Mouse (Mus musculus) neural tube, embryonic 14.5 days (tissue): ENCODE measurements around the gene Xrcc3. TPM values are rescaled to one million over a fixed set of nuclear protein-coding genes. Genes with fewer than 3 reads are reported as not detected.
A peak's percentile ranks its signal among the peaks of the same experiment; 100 is the strongest.

ENCODE experiments used
- ATAC-seq: fragments of 200-750 bp; cut with Nextera tagmentation; 2 replicates; pipeline ENCODE4 v1.8.0; 2017; ENCODE audit warnings: low read depth, mild to moderate bottlenecking, moderate TSS enrichment, moderate library complexity
- H3K27ac ChIP-seq: fragments of 300-500 bp; sonication (generic); 2 replicates; pipeline ENCODE4 v1.5.1; 2014; ENCODE audit warnings: low read depth, mild to moderate bottlenecking, control low read depth, low read length, moderate library complexity, mixed read lengths
- H3K27me3 ChIP-seq: fragments of 300-500 bp; sonication (generic); 2 replicates; pipeline ENCODE4 v1.6.1; 2014; ENCODE audit warnings: low read length; ENCODE audit not compliant: control insufficient read depth, insufficient read depth
- H3K36me3 ChIP-seq: fragments of 300-500 bp; sonication (generic); 2 replicates; pipeline ENCODE4 v1.6.1; 2014; ENCODE audit warnings: low read length, mixed read lengths; ENCODE audit not compliant: control insufficient read depth, insufficient read depth
- H3K4me1 ChIP-seq: fragments of 300-500 bp; sonication (generic); 2 replicates; pipeline ENCODE4 v1.6.1; 2014; ENCODE audit warnings: low read length; ENCODE audit not compliant: control insufficient read depth, insufficient read depth
- H3K4me2 ChIP-seq: fragments of 300-500 bp; sonication (generic); 2 replicates; pipeline ENCODE4 v1.6.1; 2014; ENCODE audit warnings: mild to moderate bottlenecking, low read depth, low read length, control low read depth
- H3K4me3 ChIP-seq: fragments of 300-500 bp; sonication (generic); 2 replicates; pipeline ENCODE4 v1.5.1; 2014; ENCODE audit warnings: low read depth, low read length, control low read depth, mixed read lengths
- H3K9ac ChIP-seq: fragments of 300-500 bp; sonication (generic); replicated peaks from 2 replicates; pipeline ENCODE4 v1.6.1; 2014; ENCODE audit warnings: low read depth, mild to moderate bottlenecking, control low read depth, low read length, mixed read lengths
- H3K9me3 ChIP-seq: fragments of 300-500 bp; sonication (generic); 2 replicates; pipeline ENCODE4 v1.6.1; 2016; ENCODE audit warnings: low read length; ENCODE audit not compliant: control insufficient read depth
- WGBS: fragments of 180-500 bp; shearing (Covaris S2); extraction: QIAGEN DNeasy Blood & Tissue Kit; methylation state at CpG from one replicate; pipeline ENCODE4 v1.1.7; 2014; 5-methylcytosine and 5-hydroxymethylcytosine counted together
- polyA plus RNA-seq: library from polyadenylated mRNA; unstranded; fragments of >200 nt; fragmentation: Nextera tagmentation; extraction: Ambion mirVana; gene quantifications from 2 replicates; pipeline ENCODE4 v1.2.1, GENCODE M21; 2014

Xrcc3 gene
- polyA plus RNA-seq, 1 experiment from 2014 or later, result 2.9 TPM

GRCm38 (mm10) chr12:111759176-111760061, 54.3 kb downstream of the Xrcc3 start:
- under 1% methylated on average over 33 of the region's 35 CpGs for WGBS
- Histone ChIP-seq H3K27me3 (no peaks in the 10 kb centered on the region), H3K9ac (peak overlapping the region; percentile 97), H3K36me3 (no peaks in the 10 kb centered on the region), H3K4me2 (peak overlapping the region; percentile 99), H3K9me3 (no peaks in the 10 kb centered on the region), H3K4me3 (peak overlapping the region; percentile 88), H3K4me1 (peaks cover 29% of the 10 kb centered on the region), H3K27ac (peak overlapping the region; percentile 97)
- peak; percentile 62 for ATAC-seq

DNA sequence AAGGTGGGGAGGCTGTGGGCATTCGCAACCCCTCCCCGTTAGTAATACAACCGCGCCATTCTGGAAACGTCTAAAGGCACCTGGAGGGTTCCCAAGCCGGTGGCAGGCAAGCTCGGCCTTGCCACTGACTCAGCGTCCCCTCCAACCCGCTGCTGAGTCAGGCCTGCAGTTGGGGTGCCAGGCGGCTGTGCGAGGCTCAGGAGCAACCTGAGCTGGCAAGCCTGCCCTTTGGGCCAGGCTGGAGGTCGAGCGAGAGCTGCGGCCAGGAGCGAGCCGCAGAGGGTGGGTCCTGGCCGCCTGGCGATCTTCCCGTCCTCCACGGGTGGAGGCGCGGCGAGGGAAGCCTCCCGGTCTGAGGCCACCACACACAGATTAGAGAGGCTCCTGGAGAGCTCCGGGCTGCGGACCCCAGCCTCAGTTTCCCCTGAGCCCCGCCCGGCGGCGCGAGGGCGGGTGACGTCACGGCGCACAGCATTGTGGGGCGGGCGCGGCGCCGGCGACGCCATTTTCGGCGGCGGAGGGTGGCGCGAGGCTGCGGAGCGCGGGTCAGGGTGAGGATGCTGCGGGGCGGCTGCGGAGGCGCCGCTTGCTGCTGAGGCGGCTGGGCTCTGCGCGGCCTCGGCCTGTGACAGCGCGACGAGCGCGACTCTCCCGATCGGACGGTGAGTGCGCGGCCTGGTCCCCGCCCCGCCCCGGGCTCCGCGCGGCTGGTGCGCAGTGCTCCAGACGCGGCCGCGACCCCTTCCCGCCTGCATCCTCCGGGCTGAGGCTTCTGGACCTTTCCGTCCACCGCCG, 55.1 kb downstream of the Xrcc3 start, which contains the start of gene Klc1:
Klc1 (plus strand) TSS at position 469 of the 795 bp plus-strand sequence.
- peaks cover 29% of the 10 kb centered on the region for H3K4me1 ChIP-seq
- H3K4me2 ChIP-seq, result peak within 1 kb of the TSS; percentile 99
- peak within 1 kb of the TSS; percentile 97 for H3K9ac ChIP-seq
- H3K4me3 ChIP-seq, result peak within 1 kb of the TSS; percentile 88
- no peaks in the 10 kb centered on the region for H3K36me3 ChIP-seq
- peak within 1 kb of the TSS; percentile 97 for H3K27ac ChIP-seq
- H3K27me3 ChIP-seq, result no peaks in the 10 kb centered on the region
- under 1% methylated on average over 62 of the region's 85 CpGs for WGBS
- H3K9me3 ChIP-seq, result no peaks in the 10 kb centered on the region
- peak; percentile 81 for ATAC-seq

GRCm38 (mm10) chr12:111757561-111758325, 55.9 kb downstream of the Xrcc3 start:
- no peak for ATAC-seq
- Histone ChIP-seq H3K27me3 (no peaks in the 10 kb centered on the region), H3K27ac (peak overlapping the region; percentile 97), H3K9ac (peak overlapping the region; percentile 97), H3K4me1 (peaks cover 29% of the 10 kb centered on the region), H3K4me3 (peak overlapping the region; percentile 88), H3K36me3 (no peaks in the 10 kb centered on the region), H3K9me3 (no peaks in the 10 kb centered on the region), H3K4me2 (peak overlapping the region; percentile 99)
- 34% methylated on average over 10 of the region's 10 CpGs for WGBS

GRCm38 (mm10) chr12:111756698-111757082, 57.0 kb downstream of the Xrcc3 start:
- 48% methylated on average over 5 of the region's 5 CpGs for WGBS
- no peak overlapping the region for H3K9ac ChIP-seq

GRCm38 (mm10) chr12:111756082-111756697, 57.5 kb downstream of the Xrcc3 start:
- no peak overlapping the region for H3K4me2 ChIP-seq
- no peak overlapping the region for H3K27ac ChIP-seq
- no peaks in the 10 kb centered on the region for H3K9me3 ChIP-seq
- peaks cover 18% of the 10 kb centered on the region for H3K4me1 ChIP-seq
- no peak for ATAC-seq
- H3K4me3 ChIP-seq, result no peak overlapping the region
- no peaks in the 10 kb centered on the region for H3K36me3 ChIP-seq
- no peak overlapping the region for H3K9ac ChIP-seq
- 61% methylated on average over 4 of the region's 4 CpGs for WGBS
- no peaks in the 10 kb centered on the region for H3K27me3 ChIP-seq

More at GRCm38 (mm10) chr12:111756698-111757082, 57.0 kb downstream of the Xrcc3 start:
- Histone ChIP-seq H3K4me1 (peaks cover 22% of the 10 kb centered on the region), H3K27ac (no peak overlapping the region), H3K4me2 (no peak overlapping the region), H3K27me3 (no peaks in the 10 kb centered on the region), H3K4me3 (no peak overlapping the region), H3K36me3 (no peaks in the 10 kb centered on the region), H3K9me3 (no peaks in the 10 kb centered on the region)
- no peak for ATAC-seq

- no peak overlapping the region for H3K4me2 ChIP-seq
- H3K9me3 ChIP-seq, result no peaks in the 10 kb centered on the region
- H3K36me3 ChIP-seq, result no peaks in the 10 kb centered on the region
- no peak overlapping the region for H3K9ac ChIP-seq
- ATAC-seq, result no peak
- peaks cover 8% of the 10 kb centered on the region for H3K4me1 ChIP-seq
- no peak overlapping the region for H3K27ac ChIP-seq
- 77% methylated on average over 2 of the region's 2 CpGs for WGBS
- H3K27me3 ChIP-seq, result no peaks in the 10 kb centered on the region
- H3K4me3 ChIP-seq, result no peak overlapping the region
These were observed 58.4 kb downstream of the Xrcc3 start for GRCm38 (mm10) chr12:111755231-111755630.

GRCm38 (mm10) chr12:111754710-111755109, 59.0 kb downstream of the Xrcc3 start:
- ATAC-seq, result no peak
- no peak overlapping the region for H3K9ac ChIP-seq
- no peak overlapping the region for H3K4me3 ChIP-seq
- 0 out of 2 replicates have a peak, but pooled peaks cover 5% of the 10 kb centered on the region for H3K4me1 ChIP-seq
- no peak overlapping the region for H3K4me2 ChIP-seq
- H3K27ac ChIP-seq, result no peak overlapping the region
- no peaks in the 10 kb centered on the region for H3K36me3 ChIP-seq
- no peaks in the 10 kb centered on the region for H3K27me3 ChIP-seq
- H3K9me3 ChIP-seq, result no peaks in the 10 kb centered on the region

DNA sequence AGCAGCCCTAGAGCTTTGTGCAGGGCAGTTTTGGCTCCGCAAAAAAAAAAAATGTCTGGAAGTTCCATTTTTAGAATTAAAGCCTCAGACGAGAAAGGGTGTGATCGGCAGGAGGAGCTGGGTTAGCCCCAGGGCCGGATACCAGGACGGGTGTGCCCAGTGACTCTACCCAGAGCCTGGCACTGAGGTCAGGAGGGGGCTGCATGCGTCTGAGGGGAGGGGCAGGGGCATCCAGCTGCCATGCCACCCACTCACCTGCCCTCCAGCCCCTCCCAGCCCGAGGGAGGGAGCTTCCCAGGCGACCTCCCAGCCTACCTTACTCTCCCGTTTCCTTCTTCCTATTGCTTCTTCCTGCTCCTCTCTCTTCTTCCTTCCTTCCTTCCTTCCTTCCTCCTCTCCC, 60.3 kb downstream of the Xrcc3 start:
- H3K9ac ChIP-seq, result no peak overlapping the region
- 0 out of 2 replicates have a peak, but pooled peaks cover 5% of the 10 kb centered on the region for H3K4me1 ChIP-seq
- H3K27ac ChIP-seq, result no peak overlapping the region
- ATAC-seq, result no peak
- 78% methylated on average over 9 of the region's 9 CpGs for WGBS
- H3K27me3 ChIP-seq, result no peaks in the 10 kb centered on the region
- no peak overlapping the region for H3K4me2 ChIP-seq
- no peak overlapping the region for H3K4me3 ChIP-seq
- no peaks in the 10 kb centered on the region for H3K36me3 ChIP-seq
- no peaks in the 10 kb centered on the region for H3K9me3 ChIP-seq
